Mouse (Mus musculus) myocyte (in vitro differentiated cells): Measurements from ENCODE around the gene Unkl.

Experiments
- E2F4 ChIP-seq: IDR thresholded peaks from one replicate; pipeline ENCODE4 v1.6.1; 2011; ENCODE audit warnings: mild to moderate bottlenecking, control low read depth, moderate library complexity; ENCODE audit not compliant: insufficient read depth
- MAX ChIP-seq: IDR thresholded peaks from one replicate; pipeline ENCODE4 v1.6.1; 2011; ENCODE audit warnings: low read depth, mild to moderate bottlenecking, control low read depth
- MYOD1 ChIP-seq, 3 experiments: IDR thresholded peaks; one replicate each; pipeline ENCODE4 v1.6.1; 2011; ENCODE audit warnings: control low read depth in 2 of 3, low read depth in 2 of 3, mild to moderate bottlenecking in 2 of 3, moderate library complexity in 1 of 3; ENCODE audit not compliant: insufficient read length in 2 of 3, control insufficient read depth in 1 of 3
- MYOG ChIP-seq, 3 experiments: IDR thresholded peaks; one replicate each; pipeline ENCODE4 v1.6.1; 2011; ENCODE audit warnings: control low read depth in 2 of 3, low read depth in 2 of 3, mild to moderate bottlenecking in 2 of 3; ENCODE audit not compliant: insufficient read length in 2 of 3, control insufficient read depth in 1 of 3, insufficient read depth in 1 of 3
- POLR2A ChIP-seq: IDR thresholded peaks from one replicate; pipeline ENCODE4 v1.6.1; 2011; ENCODE audit warnings: low read depth, mild to moderate bottlenecking, control low read depth, moderate library complexity; ENCODE audit not compliant: insufficient read length
- POLR2AphosphoS2 ChIP-seq: IDR thresholded peaks from one replicate; pipeline ENCODE4 v1.6.1; 2011; ENCODE audit warnings: low read depth, control low read depth; ENCODE audit not compliant: insufficient read length
- REST ChIP-seq: IDR thresholded peaks from one replicate; pipeline ENCODE4 v1.6.1; 2011; ENCODE audit warnings: mild to moderate bottlenecking, control low read depth, moderate library complexity; ENCODE audit not compliant: insufficient read depth, insufficient read length
- TCF12 ChIP-seq: IDR thresholded peaks from one replicate; pipeline ENCODE4 v1.6.1; 2011; ENCODE audit warnings: mild to moderate bottlenecking, control low read depth; ENCODE audit not compliant: poor library complexity, insufficient read depth, severe bottlenecking
- USF1 ChIP-seq: IDR thresholded peaks from one replicate; pipeline ENCODE4 v1.6.1; 2011; ENCODE audit warnings: low read depth, mild to moderate bottlenecking, control low read depth, moderate library complexity

GRCm38 (mm10) chr17:25230700-25231099 lies 42.5 kb downstream of the Unkl start:
- TF ChIP-seq POLR2A, result no peak
- TF ChIP-seq MYOD1 (IDR thresholded peaks at IDR 0.05; ENCODE audit: control insufficient read depth in 1 of 3, insufficient read length in 2 of 3, low read depth in 2 of 3), result no peak
- TF ChIP-seq MYOG (IDR thresholded peaks at IDR 0.05; ENCODE audit: control insufficient read depth in 1 of 3, insufficient read depth in 1 of 3, insufficient read length in 2 of 3, low read depth in 2 of 3), result no peak
- no peak for TF ChIP-seq TCF12
- no peak for TF ChIP-seq USF1
- no peak for TF ChIP-seq REST
- TF ChIP-seq E2F4, result no peak
- TF ChIP-seq MAX, result no peak
- no peak for TF ChIP-seq POLR2AphosphoS2
